Mouse (Mus musculus) fibroblast of lung, adult 2 months (primary cell): ENCODE measurements around the gene Rap2a.

Experiments used
- DNase-seq: peaks from one replicate; pipeline ENCODE4 v3.0.0-alpha.2; 2011; ENCODE audit warnings: low read depth

The Rap2a gene

DNA sequence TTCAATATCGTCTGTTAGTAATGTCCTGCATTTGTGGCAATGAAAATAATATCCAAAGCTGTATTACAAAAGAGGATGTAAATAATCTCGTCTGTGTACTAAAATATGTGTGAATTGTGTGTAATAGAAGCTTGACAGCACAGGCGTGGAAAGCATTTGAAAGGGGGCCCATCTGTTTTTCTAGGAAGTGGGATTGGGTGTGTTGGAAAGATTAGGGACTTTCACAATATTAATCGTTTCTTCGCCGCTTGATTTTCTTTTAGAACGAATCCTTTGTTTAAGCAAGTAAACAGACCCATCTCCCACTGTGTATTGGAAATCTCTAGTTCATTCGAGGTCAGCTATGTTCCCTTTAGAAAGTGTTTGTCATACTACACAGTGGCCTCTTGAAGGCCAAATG is 64.2 kb downstream of the Rap2a start:
- DNase-seq: no peak

- no peak for DNase-seq
Measured at GRCm38 (mm10) chr14:120542976-120543375, 64.7 kb downstream of the Rap2a start.

DNA sequence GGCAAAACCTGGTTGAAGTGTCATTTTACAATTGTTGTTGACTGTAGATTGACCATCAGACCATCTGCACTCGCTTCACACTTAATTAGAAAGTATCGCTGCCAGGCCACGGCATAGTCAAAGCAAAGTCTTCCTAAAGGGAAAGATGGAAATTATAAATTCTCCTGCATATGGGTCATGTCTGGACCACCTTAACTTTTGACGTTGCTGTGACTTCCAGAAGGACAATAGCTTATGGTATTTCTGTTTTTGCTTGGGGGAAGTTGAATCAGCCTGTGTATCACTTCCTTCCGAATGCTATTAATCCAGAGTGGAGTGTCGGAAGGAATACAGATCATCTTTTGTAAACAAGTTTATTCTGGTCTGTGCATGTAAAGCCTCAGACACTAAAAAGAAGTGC is 65.6 kb downstream of the Rap2a start:
- DNase-seq: no peak

DNA sequence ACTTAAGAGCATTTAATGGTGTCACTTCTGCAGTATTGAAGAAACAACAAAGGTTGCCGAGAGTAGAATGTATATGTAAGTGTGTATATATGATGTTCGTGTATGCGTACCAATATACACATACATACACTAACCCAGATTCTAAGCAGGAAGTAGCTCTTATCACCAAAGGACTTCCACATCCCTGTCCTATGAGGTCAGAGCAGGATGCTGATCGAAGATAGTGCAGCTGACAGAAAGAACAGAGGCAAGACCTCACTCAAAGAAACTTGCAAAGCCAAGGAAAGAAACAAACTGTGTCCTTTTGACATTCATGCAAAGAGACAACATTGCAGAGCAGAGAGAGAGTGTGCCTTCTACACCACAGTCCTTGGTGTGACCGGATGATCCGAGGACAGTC is 66.3 kb downstream of the Rap2a start:
- no peak for DNase-seq

DNA sequence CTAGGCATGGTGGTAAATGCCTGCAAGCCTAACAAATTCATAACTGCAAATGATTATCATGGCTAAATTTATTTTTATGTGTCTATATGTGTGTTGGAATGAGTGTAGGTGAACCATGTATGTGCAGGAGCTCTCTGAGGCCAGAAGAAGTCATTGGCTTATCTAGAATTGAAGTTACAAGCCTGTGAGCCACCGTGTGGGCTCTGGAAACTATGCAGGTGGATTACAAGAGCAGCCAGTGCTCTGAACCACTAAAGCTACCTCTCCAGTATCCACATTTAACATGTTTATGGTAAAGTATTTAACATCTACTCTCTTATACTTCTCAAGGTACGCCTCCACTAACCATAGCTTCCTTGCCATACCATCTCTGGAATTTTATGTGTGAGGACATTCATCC is 66.7 kb downstream of the Rap2a start:
- no peak for DNase-seq
